Mouse (Mus musculus) lung, embryonic 15.5 days (tissue): ENCODE results near the gene Runx3. TPM values are rescaled to one million over a fixed set of nuclear protein-coding genes. Genes with fewer than 3 reads are reported as not detected.

ENCODE experiments used
- ATAC-seq: fragments of 200-750 bp; cut with Nextera tagmentation; 2 replicates; pipeline ENCODE4 v1.8.0; 2017; ENCODE audit warnings: moderate number of reproducible peaks, borderline replicate concordance; ENCODE audit not compliant: low FRiP score, low TSS enrichment; ENCODE audit errors: extremely low read depth
- H3K27ac ChIP-seq: fragments of 300-500 bp; sonication (generic); 2 replicates; pipeline ENCODE4 v1.5.1; 2015; ENCODE audit warnings: moderate library complexity, mild to moderate bottlenecking, inconsistent platforms
- H3K27me3 ChIP-seq: fragments of 300-500 bp; sonication (generic); 2 replicates; pipeline ENCODE4 v1.6.1; 2015; ENCODE audit warnings: inconsistent platforms
- H3K36me3 ChIP-seq: fragments of 300-500 bp; sonication (generic); 2 replicates; pipeline ENCODE4 v1.6.1; 2015; ENCODE audit warnings: inconsistent platforms
- H3K4me1 ChIP-seq: fragments of 300-500 bp; sonication (generic); 2 replicates; pipeline ENCODE4 v1.6.1; 2015; ENCODE audit warnings: inconsistent platforms
- H3K4me2 ChIP-seq: fragments of 300-500 bp; sonication (generic); 2 replicates; pipeline ENCODE4 v1.6.1; 2015; ENCODE audit warnings: inconsistent platforms, mild to moderate bottlenecking, moderate library complexity
- H3K4me3 ChIP-seq: fragments of 300-500 bp; sonication (generic); 2 replicates; pipeline ENCODE4 v1.5.1; 2015; ENCODE audit warnings: mild to moderate bottlenecking, inconsistent platforms
- H3K9ac ChIP-seq: fragments of 300-500 bp; sonication (generic); 2 replicates; pipeline ENCODE4 v1.6.1; 2015; ENCODE audit warnings: inconsistent platforms
- H3K9me3 ChIP-seq: fragments of 300-500 bp; sonication (generic); 2 replicates; pipeline ENCODE4 v1.6.1; 2016; ENCODE audit warnings: inconsistent platforms
- WGBS: fragments of 180-500 bp; shearing (Covaris S2); methylation state at CpG from one replicate; pipeline ENCODE4 v1.1.7; 2015; 5-methylcytosine and 5-hydroxymethylcytosine counted together
- polyA plus RNA-seq: library from polyadenylated mRNA; unstranded; fragments of >200 nt; fragmentation: Nextera tagmentation; extraction: Ambion mirVana; gene quantifications from 2 replicates; pipeline ENCODE4 v1.2.1, GENCODE M21; 2015

The Runx3 gene
- 0.04 and 0.20 TPM in 2 replicates for polyA plus RNA-seq

DNA sequence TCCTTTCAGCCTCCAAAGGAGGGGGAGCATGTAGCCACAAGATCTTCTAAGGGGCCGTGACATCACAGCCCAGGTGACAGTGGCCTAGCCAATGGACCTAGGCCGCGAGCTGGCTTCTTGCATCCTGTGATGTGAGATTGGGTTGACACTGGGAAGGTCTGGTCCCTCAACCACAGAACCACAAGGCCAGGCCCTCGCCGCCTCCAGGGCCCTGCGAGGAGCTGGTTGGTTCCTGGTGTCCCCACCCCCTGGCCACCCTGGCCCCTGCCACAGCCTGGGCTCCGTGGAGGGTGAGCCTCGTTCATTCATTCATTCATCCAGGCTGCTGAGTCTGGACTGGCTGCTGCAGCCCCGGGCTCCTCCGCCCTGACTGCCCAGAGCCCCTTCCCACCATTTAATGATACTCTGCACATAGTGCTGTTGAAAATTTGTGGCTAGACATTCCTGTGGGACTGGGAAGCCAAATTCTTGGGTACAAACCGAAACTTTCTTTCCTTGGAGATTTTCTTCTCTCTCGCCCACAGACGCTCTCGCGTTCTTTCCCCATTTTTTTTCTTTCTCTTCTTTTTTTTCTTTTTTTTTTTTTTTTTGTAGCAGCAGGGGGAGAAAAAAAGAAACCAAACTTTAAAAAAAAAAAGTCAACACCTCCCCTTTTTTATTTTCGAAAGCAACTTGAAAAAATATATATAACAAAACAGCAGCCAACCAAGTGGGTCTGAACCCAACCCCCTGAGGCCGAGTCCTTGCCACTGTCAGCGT lies at the start of gene Runx3:
Gene Runx3 (plus strand): TSS at position 311 of the 759 bp plus-strand sequence.
- Histone ChIP-seq H3K9me3 (no peaks in the 10 kb centered on the region), H3K27me3 (no peaks in the 10 kb centered on the region), H3K9ac (no peak within 1 kb of the TSS), H3K4me2 (no peak within 1 kb of the TSS), H3K36me3 (no peaks in the 10 kb centered on the region), H3K4me1 (no peaks in the 10 kb centered on the region), H3K4me3 (no peak within 1 kb of the TSS), H3K27ac (no peak within 1 kb of the TSS)
- ATAC-seq = no peak
- WGBS = 76% methylated on average over 18 of the region's 18 CpGs

DNA sequence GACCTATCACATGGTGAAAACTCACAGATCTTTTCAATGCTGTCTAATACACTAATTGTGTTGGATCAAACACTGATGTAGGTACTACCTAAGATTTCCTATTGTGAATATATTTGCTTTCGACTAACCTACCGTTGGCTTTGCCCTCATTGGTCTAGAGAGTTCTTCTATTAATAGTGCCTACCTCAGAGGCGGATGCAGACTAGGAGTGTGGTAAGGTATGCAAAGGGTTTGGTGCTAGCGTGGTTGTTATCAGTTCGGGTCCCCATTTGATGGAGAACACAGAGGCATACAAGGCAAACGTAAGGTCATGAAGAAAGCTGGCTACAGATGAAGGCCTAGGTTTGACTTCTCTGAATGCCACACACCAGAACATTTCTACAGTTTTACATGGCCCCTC lies 47.8 kb upstream of the Runx3 start:
- no peaks in the 10 kb centered on the region for H3K36me3 ChIP-seq
- no peaks in the 10 kb centered on the region for H3K4me1 ChIP-seq
- H3K4me2 ChIP-seq = no peak overlapping the region
- no peak for ATAC-seq
- H3K27me3 ChIP-seq = no peaks in the 10 kb centered on the region
- WGBS = 75% methylated on average over 6 of the region's 6 CpGs
- no peak overlapping the region for H3K27ac ChIP-seq
- no peaks in the 10 kb centered on the region for H3K9me3 ChIP-seq
- no peak overlapping the region for H3K4me3 ChIP-seq
- no peak overlapping the region for H3K9ac ChIP-seq

DNA sequence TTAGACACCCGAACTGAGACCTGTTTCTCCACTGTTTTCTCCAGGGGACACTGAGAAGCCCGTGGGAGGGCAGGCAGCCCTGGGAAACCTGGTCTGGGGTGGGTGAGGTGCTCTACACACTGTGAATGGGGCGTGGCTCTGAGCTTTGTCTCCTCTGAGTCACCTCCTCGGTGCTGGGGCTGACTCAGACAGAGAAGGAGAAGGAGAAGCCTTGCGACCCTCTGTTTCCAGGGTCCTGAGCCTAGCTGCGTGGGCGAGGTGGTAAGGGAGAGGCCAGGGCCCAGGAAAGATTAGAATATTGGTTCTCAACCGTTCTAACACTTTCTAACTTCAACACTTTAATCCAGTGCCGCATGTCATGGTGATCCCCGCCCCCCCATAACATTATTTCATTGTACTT lies 46.9 kb upstream of the Runx3 start:
- WGBS = 56% methylated on average over 10 of the region's 10 CpGs

DNA sequence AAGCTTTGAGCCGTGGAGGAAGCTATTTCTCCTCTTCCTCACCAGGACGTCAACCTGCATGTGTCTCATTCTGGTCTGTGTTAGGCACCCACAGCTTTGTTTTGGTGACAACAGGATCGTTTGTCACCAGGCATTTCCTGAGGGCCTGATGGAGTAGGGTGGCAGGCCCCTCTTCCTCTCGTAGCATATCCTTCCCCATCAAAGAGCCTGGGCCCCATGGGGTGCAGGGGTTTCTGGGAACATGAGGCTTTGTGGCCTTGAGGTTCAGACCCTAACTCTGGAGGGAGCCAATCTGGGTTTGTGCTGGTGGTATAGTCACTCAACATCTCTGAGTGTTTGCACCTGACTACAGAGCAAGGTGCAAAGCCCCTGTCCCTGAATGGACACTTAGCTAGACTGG lies 45.8 kb upstream of the Runx3 start:
- no peak overlapping the region for H3K4me3 ChIP-seq
- H3K4me2 ChIP-seq = no peak overlapping the region
- 55% methylated on average over 4 of the region's 4 CpGs for WGBS
- no peak overlapping the region for H3K9ac ChIP-seq
- no peak for ATAC-seq
- no peak overlapping the region for H3K27ac ChIP-seq
- no peaks in the 10 kb centered on the region for H3K4me1 ChIP-seq
- H3K27me3 ChIP-seq = no peaks in the 10 kb centered on the region
- H3K9me3 ChIP-seq = no peaks in the 10 kb centered on the region
- no peaks in the 10 kb centered on the region for H3K36me3 ChIP-seq

More for the DNA sequence above, 46.9 kb upstream of the Runx3 start:
- no peak overlapping the region for H3K4me2 ChIP-seq
- no peaks in the 10 kb centered on the region for H3K4me1 ChIP-seq
- H3K9me3 ChIP-seq = no peaks in the 10 kb centered on the region
- H3K4me3 ChIP-seq = no peak overlapping the region
- no peak overlapping the region for H3K27ac ChIP-seq
- ATAC-seq = no peak
- H3K9ac ChIP-seq = no peak overlapping the region
- no peaks in the 10 kb centered on the region for H3K27me3 ChIP-seq
- no peaks in the 10 kb centered on the region for H3K36me3 ChIP-seq

DNA sequence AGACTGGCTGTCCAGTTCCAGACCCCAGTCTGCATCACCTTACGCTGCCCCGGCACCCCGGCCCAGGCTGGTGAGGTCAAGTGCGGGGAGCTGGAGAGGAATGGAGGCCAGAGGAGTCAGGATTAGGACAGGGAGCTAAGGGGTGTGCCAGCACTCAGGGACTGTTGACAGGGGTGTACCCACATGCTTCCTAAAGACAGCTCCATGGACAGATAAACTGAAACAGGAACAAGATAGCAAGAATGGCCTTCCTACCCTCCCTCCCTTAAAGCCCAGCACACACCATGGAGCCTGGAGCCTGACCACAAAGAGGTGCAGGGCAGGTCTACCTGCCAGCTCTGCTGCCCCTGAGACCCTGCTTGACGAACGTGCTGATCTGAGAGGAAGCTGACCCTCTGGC lies 45.1 kb upstream of the Runx3 start:
- 75% methylated on average over 6 of the region's 6 CpGs for WGBS
- Histone ChIP-seq H3K9ac (no peak overlapping the region), H3K4me3 (no peak overlapping the region), H3K27me3 (no peaks in the 10 kb centered on the region), H3K4me2 (no peak overlapping the region), H3K27ac (no peak overlapping the region), H3K9me3 (no peaks in the 10 kb centered on the region), H3K4me1 (no peaks in the 10 kb centered on the region), H3K36me3 (no peaks in the 10 kb centered on the region)
- no peak for ATAC-seq

DNA sequence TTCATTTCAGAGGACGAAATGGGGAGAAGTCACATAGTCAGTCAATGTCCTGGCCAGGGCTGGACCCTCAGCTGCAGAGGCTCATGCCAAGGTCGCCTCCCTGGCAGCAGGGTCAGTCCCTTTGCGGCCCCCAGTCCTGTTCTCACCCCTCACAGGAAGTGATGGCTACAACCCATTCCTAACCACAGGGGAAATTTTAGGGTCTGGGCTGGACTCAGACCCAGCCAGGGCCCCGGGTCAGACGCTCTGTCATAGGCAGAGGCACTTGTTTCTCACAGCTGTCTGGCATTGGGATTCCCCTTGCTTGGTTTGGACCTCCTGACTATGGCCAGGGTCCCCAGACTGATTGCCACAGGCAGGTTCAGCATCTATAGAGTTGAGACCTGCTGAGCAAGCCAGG lies 43.8 kb upstream of the Runx3 start:
- no peaks in the 10 kb centered on the region for H3K4me1 ChIP-seq
- no peak overlapping the region for H3K4me2 ChIP-seq
- H3K9me3 ChIP-seq = no peaks in the 10 kb centered on the region
- no peak for ATAC-seq
- no peak overlapping the region for H3K27ac ChIP-seq
- H3K27me3 ChIP-seq = no peaks in the 10 kb centered on the region
- WGBS = 76% methylated on average over 5 of the region's 5 CpGs
- no peaks in the 10 kb centered on the region for H3K36me3 ChIP-seq
- no peak overlapping the region for H3K9ac ChIP-seq
- no peak overlapping the region for H3K4me3 ChIP-seq

DNA sequence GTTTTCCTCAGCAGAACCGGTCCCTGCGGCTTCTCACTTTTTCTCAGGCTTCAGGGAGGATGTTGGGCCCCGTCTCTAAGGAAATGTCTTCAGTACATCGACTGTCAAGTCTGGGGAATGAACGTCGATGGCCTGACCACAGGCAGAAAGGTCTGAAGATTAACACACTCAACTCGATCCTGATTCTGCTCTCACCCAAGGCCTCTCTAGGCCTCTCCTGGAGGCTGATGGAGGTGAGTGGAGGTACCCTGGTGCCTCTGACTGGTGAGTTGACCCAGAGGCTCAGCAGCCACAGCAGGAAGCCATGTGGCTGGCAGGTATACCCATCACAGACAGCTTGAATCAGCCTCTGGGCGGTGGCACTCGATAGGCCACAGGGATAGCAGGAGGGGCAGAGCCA lies 43.3 kb upstream of the Runx3 start:
- H3K27me3 ChIP-seq = no peaks in the 10 kb centered on the region
- H3K27ac ChIP-seq = no peak overlapping the region
- no peak overlapping the region for H3K9ac ChIP-seq
- WGBS = 67% methylated on average over 9 of the region's 9 CpGs
- no peaks in the 10 kb centered on the region for H3K36me3 ChIP-seq
- H3K9me3 ChIP-seq = no peaks in the 10 kb centered on the region
- no peak for ATAC-seq
- no peak overlapping the region for H3K4me3 ChIP-seq
- no peak overlapping the region for H3K4me2 ChIP-seq
- no peaks in the 10 kb centered on the region for H3K4me1 ChIP-seq

DNA sequence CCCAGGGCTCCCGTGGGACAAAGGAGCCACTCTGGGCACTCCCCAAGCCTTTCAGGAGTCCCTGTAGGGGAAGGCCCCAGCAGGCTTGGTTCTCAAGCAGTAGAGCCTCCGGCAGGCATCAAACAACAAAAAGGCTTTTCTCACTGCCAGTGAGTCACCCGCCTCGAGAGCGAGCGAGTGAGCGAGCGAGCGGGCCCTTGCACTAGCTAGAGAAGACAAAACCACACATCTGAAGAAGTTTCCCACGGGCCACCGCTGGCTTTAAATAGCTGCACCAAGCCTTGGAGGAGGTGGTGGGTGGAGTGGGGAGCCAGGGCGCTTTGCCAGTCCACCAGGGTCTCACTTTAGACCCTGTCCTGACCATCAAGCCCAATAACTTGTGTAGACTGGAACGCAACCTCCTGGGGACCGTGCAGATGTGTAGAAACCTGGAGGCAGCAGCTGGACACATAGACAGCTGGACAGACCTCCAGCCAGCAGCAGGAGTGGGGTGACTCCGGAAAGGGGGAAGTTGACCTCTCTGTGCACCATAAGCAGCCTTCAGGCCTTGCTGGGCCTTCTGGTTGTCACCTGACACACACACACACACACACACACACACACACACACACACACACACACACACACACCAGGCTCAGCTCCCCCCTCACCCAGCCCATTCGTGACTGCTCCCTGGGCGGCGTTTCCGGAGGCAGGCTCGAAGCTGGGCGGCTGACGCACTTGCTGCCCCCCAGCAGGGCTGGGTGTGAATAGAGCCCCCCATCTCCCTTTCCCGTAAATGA lies 40.4 kb upstream of the Runx3 start:
- no peak for ATAC-seq
- Histone ChIP-seq H3K4me3 (no peak overlapping the region), H3K9me3 (no peaks in the 10 kb centered on the region), H3K27ac (no peak overlapping the region), H3K4me2 (no peak overlapping the region), H3K4me1 (no peaks in the 10 kb centered on the region), H3K9ac (no peak overlapping the region), H3K27me3 (no peaks in the 10 kb centered on the region), H3K36me3 (no peaks in the 10 kb centered on the region)
- WGBS = 49% methylated on average over 23 of the region's 23 CpGs

DNA sequence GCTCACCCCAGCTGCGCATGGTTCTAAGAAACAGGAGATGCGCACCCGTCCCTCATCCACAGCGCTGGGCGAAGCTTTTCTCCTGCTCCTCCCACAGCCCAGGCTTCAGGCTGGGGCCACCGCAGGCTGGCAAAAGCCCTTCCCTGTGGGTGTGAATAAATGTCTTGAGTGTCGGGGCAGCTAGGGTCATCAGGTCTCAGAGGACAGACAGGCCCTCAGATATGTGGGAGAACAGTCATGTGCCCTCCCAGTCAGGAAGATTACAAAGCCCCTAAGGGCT lies 39.9 kb upstream of the Runx3 start:
- Histone ChIP-seq H3K4me2 (no peak overlapping the region), H3K9me3 (no peaks in the 10 kb centered on the region), H3K9ac (no peak overlapping the region), H3K36me3 (no peaks in the 10 kb centered on the region), H3K4me1 (no peaks in the 10 kb centered on the region), H3K4me3 (no peak overlapping the region), H3K27me3 (no peaks in the 10 kb centered on the region), H3K27ac (no peak overlapping the region)
- WGBS = 44% methylated on average over 7 of the region's 7 CpGs
- ATAC-seq = no peak

DNA sequence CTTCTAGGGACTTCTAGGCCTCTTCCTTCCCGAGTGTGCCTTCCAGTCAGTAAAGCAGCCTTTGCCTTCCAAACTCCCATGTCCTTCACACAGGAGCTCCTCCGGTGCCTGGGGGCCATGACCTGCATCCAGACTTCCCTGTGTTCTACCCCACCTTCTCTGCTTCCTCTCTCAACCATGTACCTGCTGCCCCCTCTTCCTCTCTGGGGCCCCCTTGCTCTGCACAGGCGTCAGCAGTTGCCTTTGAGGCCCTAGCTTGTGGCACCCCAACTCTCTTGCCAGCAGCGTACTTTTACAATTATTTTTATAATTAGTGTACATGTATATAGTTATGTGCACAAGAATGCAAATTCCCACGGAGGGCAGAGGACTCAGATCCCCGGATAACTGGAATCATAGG lies 37.4 kb upstream of the Runx3 start:
- Histone ChIP-seq H3K9ac (no peak overlapping the region), H3K4me1 (no peaks in the 10 kb centered on the region), H3K36me3 (no peaks in the 10 kb centered on the region), H3K4me3 (no peak overlapping the region), H3K4me2 (no peak overlapping the region), H3K27me3 (no peaks in the 10 kb centered on the region), H3K27ac (no peak overlapping the region), H3K9me3 (no peaks in the 10 kb centered on the region)
- 61% methylated on average over 6 of the region's 6 CpGs for WGBS
- ATAC-seq = no peak

DNA sequence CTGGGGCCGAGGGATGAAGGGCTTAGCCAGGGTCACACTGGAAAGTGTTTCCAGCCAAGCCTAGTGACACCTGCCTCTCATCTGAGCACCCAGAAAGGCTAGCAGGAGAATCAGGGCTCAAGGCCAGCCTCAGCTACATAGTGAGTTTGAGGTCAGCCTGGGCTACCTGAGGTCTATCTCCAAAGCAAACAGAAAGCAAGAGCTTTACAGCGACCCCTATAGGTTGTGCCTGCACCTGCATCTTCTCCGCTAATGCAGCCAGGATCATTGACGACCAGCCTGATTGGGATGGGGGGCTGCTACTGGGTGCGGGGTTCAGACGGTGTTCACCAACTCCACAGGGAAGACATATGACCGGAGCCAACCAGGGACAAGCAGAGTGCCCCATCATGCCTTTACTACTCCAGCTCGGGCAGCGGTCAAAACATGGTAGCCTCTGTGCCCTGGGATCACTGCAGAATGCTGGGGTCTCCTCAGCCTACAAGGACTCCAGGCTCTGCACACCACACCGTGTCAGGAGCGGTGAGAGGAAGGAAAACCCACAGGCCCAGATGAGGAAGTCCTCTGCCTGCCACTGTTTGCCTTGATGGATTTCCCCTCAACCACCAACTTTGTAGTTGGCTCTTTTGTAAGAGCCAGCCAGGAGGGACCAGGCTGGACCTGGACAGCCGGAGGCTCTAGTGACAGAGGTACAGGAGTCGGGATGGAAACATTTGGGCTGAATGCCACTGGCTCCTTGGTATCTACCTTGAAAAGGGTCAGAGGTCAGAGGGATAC lies 35.2 kb upstream of the Runx3 start:
- no peak overlapping the region for H3K4me2 ChIP-seq
- no peak overlapping the region for H3K27ac ChIP-seq
- H3K4me1 ChIP-seq = no peaks in the 10 kb centered on the region
- no peaks in the 10 kb centered on the region for H3K27me3 ChIP-seq
- ATAC-seq = no peak
- H3K9ac ChIP-seq = no peak overlapping the region
- WGBS = 67% methylated on average over 13 of the region's 13 CpGs
- H3K4me3 ChIP-seq = no peak overlapping the region
- H3K9me3 ChIP-seq = no peaks in the 10 kb centered on the region
- no peaks in the 10 kb centered on the region for H3K36me3 ChIP-seq

DNA sequence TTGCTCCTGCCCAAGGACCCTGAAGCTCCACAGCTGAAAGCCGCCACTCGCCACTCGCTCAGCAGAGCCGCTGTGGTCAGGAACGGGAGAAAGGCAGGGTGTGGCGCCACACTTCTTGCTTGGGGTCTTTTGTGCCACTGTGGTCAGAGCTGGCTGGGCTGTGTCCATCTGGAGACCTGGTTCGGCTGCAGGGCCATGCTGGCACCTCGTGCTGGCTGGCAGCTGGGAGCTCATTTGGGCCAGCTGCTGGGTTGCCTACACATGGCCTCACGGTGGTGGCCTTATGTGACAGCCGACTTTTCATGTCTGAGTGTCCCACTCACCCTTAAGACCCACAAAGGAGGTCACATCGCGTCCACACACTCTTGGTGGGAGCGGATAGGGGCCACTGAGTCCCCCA lies 29.8 kb upstream of the Runx3 start:
- no peak overlapping the region for H3K4me3 ChIP-seq
- ATAC-seq = no peak
- no peak overlapping the region for H3K27ac ChIP-seq
- 67% methylated on average over 13 of the region's 13 CpGs for WGBS
- no peak overlapping the region for H3K9ac ChIP-seq
- no peaks in the 10 kb centered on the region for H3K27me3 ChIP-seq
- no peaks in the 10 kb centered on the region for H3K9me3 ChIP-seq
- H3K36me3 ChIP-seq = no peaks in the 10 kb centered on the region
- no peaks in the 10 kb centered on the region for H3K4me1 ChIP-seq
- H3K4me2 ChIP-seq = no peak overlapping the region
